Mouse (Mus musculus) CH12.LX (cell line): Measurements from ENCODE around the gene Selenok. TPM values are rescaled to one million over a fixed set of nuclear protein-coding genes. Genes with fewer than 3 reads are reported as not detected.

Source experiments
- DNase-seq: peaks from one replicate; pipeline ENCODE4 v3.0.0-alpha.2; 2013; ENCODE audit errors: extremely low read depth
- H3K27ac ChIP-seq: 2 replicates; pipeline ENCODE4 v1.5.1; 2012; ENCODE audit warnings: low read depth, mild to moderate bottlenecking, control low read depth, moderate library complexity; ENCODE audit not compliant: insufficient read depth
- H3K27me3 ChIP-seq: replicated peaks from 2 replicates; pipeline ENCODE3; 2012; ENCODE audit warnings: inconsistent platforms
- H3K36me3 ChIP-seq, 2 experiments: replicated peaks in 1 of 2; 2 replicates each; pipeline versions ENCODE3 to v1.6.1; 2012; ENCODE audit warnings: inconsistent platforms in 1 of 2, low read length in 1 of 2, mild to moderate bottlenecking in 1 of 2, mixed read lengths in 1 of 2, moderate library complexity in 1 of 2; ENCODE audit not compliant: control insufficient read depth in 1 of 2, insufficient read depth in 1 of 2
- H3K4me1 ChIP-seq, 2 experiments: 2 replicates each; pipeline ENCODE4 v1.6.1; 2012; ENCODE audit warnings: inconsistent platforms in 1 of 2, moderate library complexity in 1 of 2; ENCODE audit not compliant: insufficient read depth in 2 of 2, control insufficient read depth in 1 of 2
- H3K4me2 ChIP-seq: 2 replicates; pipeline ENCODE4 v1.6.1; 2012; ENCODE audit warnings: low read depth, mild to moderate bottlenecking, control low read depth; ENCODE audit not compliant: poor library complexity, insufficient read depth, severe bottlenecking
- H3K4me3 ChIP-seq, 3 experiments: fragments of 150-350 bp in 1 of 3; sonication (generic) in 1 of 3; replicated peaks in 1 of 3; 2 replicates each; pipeline versions ENCODE3 to v1.5.1; 2011 to 2012; ENCODE audit warnings: low read depth in 2 of 3, low read length in 2 of 3, mild to moderate bottlenecking in 2 of 3, moderate library complexity in 2 of 3, control low read depth in 1 of 3, improper control_type of control experiment in 1 of 3, inconsistent platforms in 1 of 3, mixed read lengths in 1 of 3; ENCODE audit not compliant: poor library complexity in 1 of 3
- H3K79me2 ChIP-seq: replicated peaks from 2 replicates; pipeline ENCODE4 v1.6.1; 2012; ENCODE audit warnings: mild to moderate bottlenecking, moderate library complexity; ENCODE audit not compliant: control insufficient read depth, poor library complexity, insufficient read depth, severe bottlenecking; ENCODE audit errors: extremely low read depth
- H3K9ac ChIP-seq: 2 replicates; pipeline ENCODE4 v1.6.1; 2012; ENCODE audit warnings: low read depth, mild to moderate bottlenecking, control low read depth, moderate library complexity; ENCODE audit not compliant: insufficient read depth
- H3K9me3 ChIP-seq: replicated peaks from 2 replicates; pipeline ENCODE3; 2012; ENCODE audit warnings: low read length, inconsistent platforms, mixed read lengths
- CHD2 ChIP-seq: IDR thresholded peaks from 2 replicates; pipeline ENCODE4 v1.6.1; 2011; ENCODE audit warnings: low read length, improper control_type of control experiment
- EP300 ChIP-seq: IDR thresholded peaks from 2 replicates; pipeline ENCODE4 v1.6.1; 2011; ENCODE audit warnings: low read length, improper control_type of control experiment
- ETS1 ChIP-seq: conservative IDR thresholded peaks from 2 replicates; pipeline ENCODE4 v1.6.1; 2012; ENCODE audit warnings: low read depth, mild to moderate bottlenecking, inconsistent platforms, low read length, improper control_type of control experiment, moderate library complexity
- JUN ChIP-seq: IDR thresholded peaks from 2 replicates; pipeline ENCODE4 v1.6.1; 2011; ENCODE audit warnings: low read depth, mild to moderate bottlenecking, low read length, improper control_type of control experiment, moderate library complexity; ENCODE audit not compliant: insufficient read depth
- JUND ChIP-seq: conservative IDR thresholded peaks from 2 replicates; pipeline ENCODE4 v1.6.1; 2011; ENCODE audit warnings: low read depth, low read length, improper control_type of control experiment
- MAFK ChIP-seq: IDR thresholded peaks from 2 replicates; pipeline ENCODE4 v1.6.1; 2011; ENCODE audit warnings: low read length, improper control_type of control experiment; ENCODE audit not compliant: insufficient replicate concordance
- MAX ChIP-seq: IDR thresholded peaks from 2 replicates; pipeline ENCODE4 v1.6.1; 2011; ENCODE audit warnings: low read length, improper control_type of control experiment
- MYC ChIP-seq: IDR thresholded peaks from 2 replicates; pipeline ENCODE4 v1.6.1; 2011; ENCODE audit warnings: low read depth, mild to moderate bottlenecking, improper control_type of control experiment, low read length
- NELFE ChIP-seq: IDR thresholded peaks from 2 replicates; pipeline ENCODE4 v1.6.1; 2011; ENCODE audit warnings: low read depth, low read length, improper control_type of control experiment
- NRF1 ChIP-seq: IDR thresholded peaks from 2 replicates; pipeline ENCODE4 v1.6.1; 2014; ENCODE audit warnings: low read depth, mild to moderate bottlenecking, inconsistent platforms, low read length, improper control_type of control experiment, moderate library complexity
- PAX5 ChIP-seq: IDR thresholded peaks from 2 replicates; pipeline ENCODE4 v1.6.1; 2012; ENCODE audit warnings: low read length, inconsistent platforms, mixed read lengths
- POLR2A ChIP-seq: IDR thresholded peaks from 2 replicates; pipeline ENCODE4 v1.6.1; 2011; ENCODE audit warnings: low read depth, mild to moderate bottlenecking, improper control_type of control experiment, low read length
- SMC3 ChIP-seq: IDR thresholded peaks from 2 replicates; pipeline ENCODE4 v1.6.1; 2011; ENCODE audit warnings: low read depth, low read length, improper control_type of control experiment
- UBTF ChIP-seq: IDR thresholded peaks from 2 replicates; pipeline ENCODE4 v1.6.1; 2012; ENCODE audit warnings: low read depth, mild to moderate bottlenecking, inconsistent platforms, low read length, improper control_type of control experiment, moderate library complexity
- ZKSCAN1 ChIP-seq: IDR thresholded peaks from 2 replicates; pipeline ENCODE4 v1.6.1; 2012; ENCODE audit warnings: low read depth, inconsistent platforms, low read length, improper control_type of control experiment, borderline replicate concordance
- ZNF384 ChIP-seq: IDR thresholded peaks from 2 replicates; pipeline ENCODE4 v1.6.1; 2012; ENCODE audit warnings: low read depth, low read length, improper control_type of control experiment, inconsistent platforms
- dilution Hi-C: fragments of 300-500 bp; cut with MboI; formaldehyde crosslinking; loops from 2 replicates; pipeline ENCODE4 v1.14.3; 2020; ENCODE audit warnings: low sequenced_read_pairs; ENCODE audit not compliant: extremely low pct_unique_long_range_greater_than_20kb, extremely low pct_ligation_motif_present
- in situ Hi-C: fragments of 300-500 bp; cut with MboI; formaldehyde crosslinking; loops from 3 replicates; pipeline ENCODE4 v1.14.3; 2019; ENCODE audit warnings: low sequenced_read_pairs, low pct_ligation_motif_present, low pct_unique_long_range_greater_than_20kb, mixed read lengths
- polyA plus RNA-seq: library from polyadenylated mRNA; unstranded; fragments of >175 nt; gene quantifications from 2 replicates; pipeline ENCODE4 v1.2.1, GENCODE M21; 2012; ENCODE audit warnings: low read depth; ENCODE audit not compliant: insufficient read length
- total RNA-seq, 2 experiments: library from RNA; depleted of rRNA; stranded (reverse); fragments of 300-350 nt in 1 of 2; fragments of >200 nt in 1 of 2; gene quantifications; 2 replicates each; pipeline ENCODE4 v1.2.3; 2012 to 2014

Selenok gene
- total and polyA plus RNA-seq, 3 experiments: 48.5 to 83.7 (median 63.0) TPM

GRCm38 (mm10) chr14:30009864-30010560 lies 41.9 kb downstream of the Selenok start:
- Histone ChIP-seq H3K4me2 (no peak overlapping the region), H3K27ac (no peak overlapping the region), H3K4me1 (peaks cover 8 to 36% of the 10 kb centered on the region in 2 experiments), H3K9ac (no peak overlapping the region), H3K27me3 (no peaks in the 10 kb centered on the region), H3K4me3 (no peak overlapping the region), H3K79me2 (no peaks in the 10 kb centered on the region), H3K36me3 (no peaks in the 10 kb centered on the region), H3K9me3 (no peaks in the 10 kb centered on the region)
- no peak for TF ChIP-seq SMC3
- no peak for DNase-seq
- in situ Hi-C loops (no loop called here), dilution Hi-C loops (no loop called here)

- in situ Hi-C loops: no loop called here
Observed at GRCm38 (mm10) chr14:30011886-30012560, 43.9 kb downstream of the Selenok start.

GRCm38 (mm10) chr14:30014487-30014886 lies 46.4 kb downstream of the Selenok start:
- no peaks in the 10 kb centered on the region for H3K27me3 ChIP-seq
- in situ Hi-C loops (no loop called here), dilution Hi-C loops (no loop called here)
- no peak for DNase-seq
- H3K4me1 ChIP-seq: peaks cover 17 to 46% of the 10 kb centered on the region in 2 experiments
- H3K79me2 ChIP-seq: no peaks in the 10 kb centered on the region
- TF ChIP-seq PAX5: no peak
- no peak for TF ChIP-seq CHD2
- TF ChIP-seq ETS1: no peak
- TF ChIP-seq JUND: no peak
- TF ChIP-seq MYC: no peak
- H3K9ac ChIP-seq: 0 out of 2 replicates have a peak overlapping the region, but pooled peaks have one; percentile 10
- H3K9me3 ChIP-seq: no peaks in the 10 kb centered on the region
- no peak overlapping the region for H3K27ac ChIP-seq
- H3K4me2 ChIP-seq: no peak overlapping the region
- H3K4me3 ChIP-seq: no peak overlapping the region
- H3K36me3 ChIP-seq: no peaks in the 10 kb centered on the region

More at GRCm38 (mm10) chr14:30011886-30012560, 43.9 kb downstream of the Selenok start:
- no peak overlapping the region for H3K4me2 ChIP-seq
- H3K4me3 ChIP-seq: no peak overlapping the region
- H3K27me3 ChIP-seq: no peaks in the 10 kb centered on the region
- dilution Hi-C loops: no loop called here
- H3K9me3 ChIP-seq: no peaks in the 10 kb centered on the region
- H3K36me3 ChIP-seq: no peaks in the 10 kb centered on the region
- no peak for TF ChIP-seq NRF1
- TF ChIP-seq UBTF: no peak
- TF ChIP-seq POLR2A: no peak
- no peak for TF ChIP-seq PAX5
- TF ChIP-seq MAFK: no peak
- no peak for TF ChIP-seq NELFE
- TF ChIP-seq JUN: no peak
- TF ChIP-seq ZKSCAN1: no peak
- TF ChIP-seq MAX: no peak
- no peak for TF ChIP-seq ZNF384
- TF ChIP-seq CHD2: no peak
- TF ChIP-seq EP300: no peak
- no peaks in the 10 kb centered on the region for H3K79me2 ChIP-seq
- H3K27ac ChIP-seq: no peak overlapping the region
- DNase-seq: no peak
- peaks cover 17 to 45% of the 10 kb centered on the region in 2 experiments for H3K4me1 ChIP-seq
- no peak overlapping the region for H3K9ac ChIP-seq
